Mouse (Mus musculus): Measurements from ENCODE around the gene Pdhx.

Pdhx gene

GRCm38 (mm10) chr2:103058266-103058665 lies 15.0 kb downstream of the Pdhx start:
- no peak for DNase-seq

- no peak for DNase-seq
Observed at GRCm38 (mm10) chr2:103055820-103056219, 17.5 kb downstream of the Pdhx start.

- no peak for DNase-seq
Observed at GRCm38 (mm10) chr2:103051937-103052893, 21.1 kb downstream of the Pdhx start.

GRCm38 (mm10) chr2:103045286-103045685 lies 28.0 kb downstream of the Pdhx start:
- DNase-seq, result no peak

- no peak for DNase-seq
Observed at GRCm38 (mm10) chr2:103040896-103041295, 32.4 kb downstream of the Pdhx start.

- DNase-seq, result no peak
Observed at GRCm38 (mm10) chr2:103037831-103038230, 35.5 kb downstream of the Pdhx start.

GRCm38 (mm10) chr2:103022728-103023127 lies 50.6 kb downstream of the Pdhx start:
- DNase-seq, result no peak

- DNase-seq, result no peak
Observed at GRCm38 (mm10) chr2:103020191-103020987, 52.9 kb downstream of the Pdhx start.

- no peak for DNase-seq
Observed at GRCm38 (mm10) chr2:103018817-103019494, 54.4 kb downstream of the Pdhx start.

GRCm38 (mm10) chr2:103017391-103017824 lies 55.9 kb downstream of the Pdhx start:
- no peak for DNase-seq

GRCm38 (mm10) chr2:103016089-103016488 lies 57.2 kb downstream of the Pdhx start:
- no peak for DNase-seq

GRCm38 (mm10) chr2:103012782-103013575 lies 60.3 kb downstream of the Pdhx start:
- no peak for DNase-seq

- DNase-seq, result no peak
Observed at GRCm38 (mm10) chr2:103008221-103008620, 65.1 kb downstream of the Pdhx start.

GRCm38 (mm10) chr2:103004599-103004998 lies 68.7 kb downstream of the Pdhx start:
- DNase-seq, result no peak

GRCm38 (mm10) chr2:102999153-102999575 lies 74.1 kb downstream of the Pdhx start:
- DNase-seq, result no peak

- DNase-seq, result no peak
Observed at GRCm38 (mm10) chr2:102998356-102998755, 75.0 kb downstream of the Pdhx start.

- DNase-seq, result no peak
Observed at GRCm38 (mm10) chr2:102997874-102998273, 75.4 kb downstream of the Pdhx start.

- DNase-seq, result no peak
Observed at GRCm38 (mm10) chr2:102993841-102994607, 79.3 kb downstream of the Pdhx start.

GRCm38 (mm10) chr2:102992405-102992804 lies 80.9 kb downstream of the Pdhx start:
- no peak for DNase-seq

GRCm38 (mm10) chr2:102990301-102990702 lies 83.0 kb downstream of the Pdhx start:
- DNase-seq, result peak; percentile 47

- DNase-seq, result no peak
Observed at GRCm38 (mm10) chr2:102989446-102989845, 83.9 kb downstream of the Pdhx start.

- DNase-seq, result no peak
Observed at GRCm38 (mm10) chr2:102987708-102988010, 85.7 kb downstream of the Pdhx start.

All from right cerebral cortex, adult 18-20 months (tissue).